Mouse (Mus musculus) kidney, adult 2 months (tissue): ENCODE measurements at regions not wholly inside any gene's neighbourhood (a gene's known extent, or its start where the extent isn't known, plus 50 kb on each side); places are given as distances from the start of the nearest gene placed in this dataset.
A peak's percentile ranks its signal among the peaks of the same experiment; 100 is the strongest.
"Not testable (repeated sequence)": the region's sequence is repeated elsewhere in the genome, so short reads cannot be mapped to it uniquely, and the experiment has no call there.

Experiments
- DNase-seq: peaks from one replicate; pipeline ENCODE4 v3.0.0; 2021
- H3K27ac ChIP-seq: fragments of 200-500 bp; 2 replicates; pipeline ENCODE4 v1.5.1; 2012; ENCODE audit warnings: low read depth, low read length, control low read depth, inconsistent platforms; ENCODE audit not compliant: insufficient read depth
- H3K27me3 ChIP-seq: fragments of 200-500 bp; replicated peaks from 2 replicates; pipeline ENCODE4 v1.6.1; 2012; ENCODE audit warnings: mild to moderate bottlenecking, moderate library complexity, low read length, inconsistent platforms; ENCODE audit not compliant: control insufficient read depth, insufficient read depth
- H3K36me3 ChIP-seq: fragments of 200-500 bp; 2 replicates; pipeline ENCODE4 v1.6.1; 2012; ENCODE audit warnings: mild to moderate bottlenecking, moderate library complexity, low read length, inconsistent platforms; ENCODE audit not compliant: control insufficient read depth, insufficient read depth
- H3K4me1 ChIP-seq: fragments of 200-500 bp; 2 replicates; pipeline ENCODE4 v1.6.1; 2011; ENCODE audit warnings: low read length; ENCODE audit not compliant: control insufficient read depth, insufficient read depth
- H3K4me3 ChIP-seq: fragments of 200-500 bp; 2 replicates; pipeline ENCODE4 v1.5.1; 2011; ENCODE audit warnings: mild to moderate bottlenecking, low read depth, low read length, control low read depth; ENCODE audit not compliant: insufficient read depth
- CTCF ChIP-seq: fragments of 200-500 bp; conservative IDR thresholded peaks from 2 replicates; pipeline ENCODE4 v1.5.1; 2011; ENCODE audit warnings: low read depth, mild to moderate bottlenecking, control low read depth, low read length, moderate library complexity, mixed read lengths; ENCODE audit not compliant: insufficient read depth, insufficient read length
- POLR2A ChIP-seq: fragments of 200-500 bp; IDR thresholded peaks from one replicate; pipeline ENCODE4 v1.6.1; 2011; ENCODE audit warnings: low read depth, low read length, control low read depth
- WGBS: fragments of 180-500 bp; shearing (Covaris S2); methylation state at CpG from one replicate; pipeline ENCODE4 v1.1.7; 2018; 5-methylcytosine and 5-hydroxymethylcytosine counted together

DNA sequence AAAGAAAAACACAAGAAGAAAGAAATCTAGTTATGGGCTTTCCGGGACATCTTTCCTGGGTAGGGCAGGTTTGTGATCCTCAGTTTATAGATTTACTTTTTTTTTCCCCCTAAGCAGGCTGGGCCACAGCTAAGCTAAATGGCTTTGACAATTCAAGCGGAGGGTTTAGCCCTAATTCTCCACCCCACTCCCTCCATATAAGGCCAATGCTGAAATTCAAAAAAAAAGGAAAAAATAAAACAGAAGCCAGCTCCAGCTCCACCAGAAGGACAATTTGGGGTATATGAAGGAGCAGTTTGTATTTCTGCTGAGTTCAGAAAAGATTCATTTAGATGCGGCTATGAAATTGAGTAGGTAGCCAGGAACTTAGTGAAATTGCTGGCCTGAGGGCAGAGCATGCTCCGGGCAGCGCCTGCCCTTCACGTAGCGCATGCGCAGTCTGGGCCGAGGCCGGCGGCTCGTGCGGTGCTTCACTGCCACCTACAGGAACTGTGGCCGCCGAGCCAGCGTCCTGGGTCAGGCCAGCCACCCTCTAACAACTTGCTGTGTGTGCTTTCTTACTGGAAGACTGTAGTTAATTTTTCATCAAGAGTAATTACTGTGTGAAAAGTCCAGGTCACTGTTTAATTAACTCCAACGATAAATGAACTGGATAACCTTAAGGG lies 364.5 kb downstream of the Lrig3 start:
- H3K4me3 ChIP-seq, result no peak overlapping the region
- no peak for TF ChIP-seq POLR2A
- peak; percentile 92 for TF ChIP-seq CTCF
- 5% methylated on average over 17 of the region's 17 CpGs for WGBS
- H3K27me3 ChIP-seq, result no peaks in the 10 kb centered on the region
- peaks cover 3% of the 10 kb centered on the region; the same call in 1 of the 2 replicates for H3K4me1 ChIP-seq
- no peak overlapping the region for H3K27ac ChIP-seq
- no peaks in the 10 kb centered on the region for H3K36me3 ChIP-seq
- peak; percentile 96 for DNase-seq

DNA sequence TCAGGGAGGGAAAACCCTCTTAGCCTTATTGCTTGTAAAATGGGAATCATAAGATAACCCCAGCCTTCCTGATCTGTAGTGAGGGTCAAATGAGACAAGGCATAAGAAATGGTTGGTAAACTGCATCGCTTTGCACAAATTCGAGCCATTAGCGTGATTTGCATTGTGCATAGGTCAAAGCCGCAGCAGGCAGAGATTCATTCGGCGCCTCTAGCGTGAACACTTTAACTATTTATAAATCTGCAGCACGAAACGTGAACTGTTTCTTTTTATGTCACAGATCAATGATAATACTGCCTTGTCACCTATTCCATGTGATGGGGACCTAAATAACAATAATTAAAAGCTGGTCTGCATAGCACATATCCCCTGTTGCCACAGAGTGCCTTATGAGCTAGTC lies 354.9 kb downstream of the Lrig3 start:
- H3K27me3 ChIP-seq, result no peaks in the 10 kb centered on the region
- H3K4me1 ChIP-seq, result no peaks in the 10 kb centered on the region
- H3K4me3 ChIP-seq, result no peak overlapping the region
- DNase-seq, result no peak
- H3K36me3 ChIP-seq, result no peaks in the 10 kb centered on the region
- WGBS, result 90% methylated on average over 9 of the region's 9 CpGs
- TF ChIP-seq POLR2A (no peak), CTCF (no peak)
- H3K27ac ChIP-seq, result no peak overlapping the region

DNA sequence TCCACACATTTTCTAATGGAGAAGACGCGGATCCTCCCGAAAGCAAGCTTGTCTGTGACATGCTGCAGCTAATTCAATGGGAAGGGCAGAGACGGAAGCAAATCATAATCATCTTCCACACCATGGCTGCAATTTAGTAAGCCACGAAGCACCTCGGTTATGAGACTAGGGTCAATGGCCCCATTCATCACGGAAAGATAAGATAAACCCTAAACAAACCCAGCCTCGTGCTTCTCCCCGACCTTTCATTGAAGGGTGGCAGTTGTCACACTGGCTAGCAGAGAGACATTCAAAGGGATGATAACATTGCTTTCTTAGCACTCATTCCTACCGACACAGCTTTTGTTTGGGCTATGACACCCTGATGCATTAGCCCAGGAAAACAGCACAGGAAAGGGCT lies 353.8 kb downstream of the Lrig3 start:
- 76% methylated on average over 10 of the region's 10 CpGs for WGBS

DNA sequence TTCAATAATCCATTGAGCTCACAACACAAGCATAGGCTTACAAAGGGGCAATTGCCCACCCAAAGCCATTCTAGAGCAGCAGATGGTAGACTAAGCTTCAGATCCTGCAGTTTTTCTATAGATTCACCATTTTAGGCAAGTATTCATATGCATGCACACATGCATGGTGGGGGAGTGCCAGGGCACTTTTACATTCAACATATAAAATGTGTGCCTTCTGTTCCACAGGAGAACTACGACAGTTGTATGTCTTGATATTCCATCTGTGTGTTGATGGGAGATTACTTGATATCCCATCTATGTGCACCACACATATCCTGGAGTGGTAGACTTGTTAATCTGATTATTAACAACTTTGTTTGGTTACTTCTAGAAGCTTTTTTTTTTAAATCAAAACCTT lies 334.0 kb downstream of the Lrig3 start:
- Histone ChIP-seq H3K4me3 (no peak overlapping the region), H3K4me1 (no peaks in the 10 kb centered on the region), H3K27ac (no peak overlapping the region), H3K36me3 (no peaks in the 10 kb centered on the region), H3K27me3 (no peaks in the 10 kb centered on the region)
- DNase-seq, result no peak
- WGBS, result 74% methylated on average over 1 of the region's 1 CpGs
- no peak for TF ChIP-seq CTCF
- no peak for TF ChIP-seq POLR2A

More for the DNA sequence above, 353.8 kb downstream of the Lrig3 start:
- Histone ChIP-seq H3K27ac (no peak overlapping the region), H3K4me1 (no peaks in the 10 kb centered on the region), H3K4me3 (no peak overlapping the region), H3K36me3 (no peaks in the 10 kb centered on the region), H3K27me3 (no peaks in the 10 kb centered on the region)
- no peak for DNase-seq
- no peak for TF ChIP-seq CTCF
- TF ChIP-seq POLR2A, result no peak

DNA sequence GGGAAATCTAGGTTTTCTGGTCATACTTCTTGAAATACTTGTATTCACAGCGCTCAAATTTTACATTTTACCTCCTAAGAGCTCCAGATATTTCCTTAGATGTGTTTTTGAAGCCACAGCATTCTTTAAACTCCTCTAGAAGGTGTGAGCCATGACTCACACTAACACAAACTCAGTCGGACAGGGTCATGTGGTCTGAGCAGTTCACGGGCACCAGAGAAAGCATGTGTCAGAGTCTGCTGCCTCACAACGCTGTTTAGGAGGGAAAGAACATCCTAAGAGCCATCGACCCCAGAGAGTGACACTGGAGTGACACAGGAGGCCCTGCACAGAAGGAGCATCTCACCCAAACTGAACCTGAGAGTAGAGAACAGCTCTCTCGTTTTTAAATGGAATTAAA lies 332.2 kb downstream of the Lrig3 start:
- no peak overlapping the region for H3K27ac ChIP-seq
- H3K36me3 ChIP-seq, result no peaks in the 10 kb centered on the region
- H3K4me1 ChIP-seq, result no peaks in the 10 kb centered on the region
- no peaks in the 10 kb centered on the region for H3K27me3 ChIP-seq
- no peak for DNase-seq
- 57% methylated on average over 6 of the region's 6 CpGs for WGBS
- no peak overlapping the region for H3K4me3 ChIP-seq
- TF ChIP-seq POLR2A, result no peak
- TF ChIP-seq CTCF, result no peak

DNA sequence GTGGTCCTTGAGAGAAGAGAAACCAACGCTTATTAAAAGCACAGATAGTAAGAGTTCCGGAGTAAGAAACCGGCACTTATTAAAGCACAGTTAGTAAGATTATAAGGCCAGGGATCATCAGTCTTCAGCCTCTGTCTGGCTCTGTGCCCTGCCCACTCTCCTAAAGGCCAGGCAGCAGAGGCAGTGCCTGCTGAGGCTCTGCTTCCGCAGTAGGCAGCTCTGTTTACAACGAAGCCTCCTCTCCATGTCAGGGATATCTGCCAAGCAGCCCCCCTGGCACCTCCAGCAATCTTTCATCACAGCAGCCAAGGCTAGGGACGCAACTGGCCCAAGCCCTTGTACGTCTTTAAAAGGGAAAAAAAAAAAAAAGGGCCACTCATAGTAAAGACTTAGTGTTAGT lies 329.9 kb downstream of the Lrig3 start:
- WGBS, result 85% methylated on average over 7 of the region's 7 CpGs
- Histone ChIP-seq H3K36me3 (no peaks in the 10 kb centered on the region), H3K4me1 (no peaks in the 10 kb centered on the region), H3K27ac (no peak overlapping the region), H3K4me3 (no peak overlapping the region), H3K27me3 (no peaks in the 10 kb centered on the region)
- no peak for DNase-seq
- no peak for TF ChIP-seq CTCF
- no peak for TF ChIP-seq POLR2A

DNA sequence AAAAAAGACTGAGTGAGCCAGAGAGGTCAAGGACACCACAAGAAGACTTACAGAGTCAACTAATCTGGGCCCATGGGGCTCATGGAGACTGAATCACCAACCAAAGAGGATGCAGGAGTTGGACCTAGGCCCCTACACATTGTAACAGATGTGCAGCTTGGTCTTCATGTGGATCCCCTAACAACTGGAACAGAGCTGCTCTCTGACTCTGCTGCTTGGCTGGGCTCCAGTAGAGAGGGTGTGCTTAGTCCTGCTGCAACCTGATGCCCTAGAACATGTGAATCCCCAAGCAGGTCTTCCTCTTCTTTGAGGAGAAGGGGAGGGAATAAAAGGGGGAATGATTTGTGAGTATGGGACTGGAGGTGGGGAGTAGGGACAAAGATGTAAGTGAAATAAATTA lies 325.8 kb downstream of the Lrig3 start:
- H3K27me3 ChIP-seq, result no peaks in the 10 kb centered on the region
- no peaks in the 10 kb centered on the region for H3K4me1 ChIP-seq
- TF ChIP-seq POLR2A (no peak), CTCF (no peak)
- no peaks in the 10 kb centered on the region for H3K36me3 ChIP-seq
- no peak overlapping the region for H3K4me3 ChIP-seq
- no peak overlapping the region for H3K27ac ChIP-seq
- DNase-seq, result no peak

DNA sequence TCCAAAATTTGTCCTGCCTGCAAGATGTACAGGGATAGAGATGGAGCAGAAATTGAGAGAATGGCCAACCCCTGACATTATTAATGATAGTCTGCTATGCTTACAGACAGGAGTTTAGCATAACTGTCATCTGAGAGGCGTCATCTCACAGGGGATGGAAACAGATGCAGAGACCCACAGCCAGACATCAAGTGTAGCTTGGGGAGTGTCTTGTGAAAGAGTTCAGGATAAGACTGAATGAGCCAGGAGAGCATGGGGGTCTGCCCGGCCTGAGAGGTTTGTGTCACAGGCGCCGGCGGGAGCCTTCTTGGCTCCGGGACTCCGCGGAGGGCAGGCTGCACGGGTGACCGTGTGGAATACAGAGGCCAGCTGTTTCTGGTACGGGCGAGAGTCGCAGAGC lies 319.1 kb downstream of the Lrig3 start:
- H3K4me1 ChIP-seq, H3K36me3 ChIP-seq, H3K27ac ChIP-seq, DNase-seq, H3K27me3 ChIP-seq, H3K4me3 ChIP-seq: not testable (repeated sequence)
- 90% methylated on average over 8 of the region's 13 CpGs for WGBS
